Mouse (Mus musculus): ENCODE data around the gene Psmc6. TPM values are rescaled to one million over a fixed set of nuclear protein-coding genes. Genes with fewer than 3 reads are reported as not detected.
A peak's percentile ranks its signal among the peaks of the same experiment; 100 is the strongest.

The Psmc6 gene
- polyA plus RNA-seq, 1 experiment from 2014 or later: 139 TPM

DNA sequence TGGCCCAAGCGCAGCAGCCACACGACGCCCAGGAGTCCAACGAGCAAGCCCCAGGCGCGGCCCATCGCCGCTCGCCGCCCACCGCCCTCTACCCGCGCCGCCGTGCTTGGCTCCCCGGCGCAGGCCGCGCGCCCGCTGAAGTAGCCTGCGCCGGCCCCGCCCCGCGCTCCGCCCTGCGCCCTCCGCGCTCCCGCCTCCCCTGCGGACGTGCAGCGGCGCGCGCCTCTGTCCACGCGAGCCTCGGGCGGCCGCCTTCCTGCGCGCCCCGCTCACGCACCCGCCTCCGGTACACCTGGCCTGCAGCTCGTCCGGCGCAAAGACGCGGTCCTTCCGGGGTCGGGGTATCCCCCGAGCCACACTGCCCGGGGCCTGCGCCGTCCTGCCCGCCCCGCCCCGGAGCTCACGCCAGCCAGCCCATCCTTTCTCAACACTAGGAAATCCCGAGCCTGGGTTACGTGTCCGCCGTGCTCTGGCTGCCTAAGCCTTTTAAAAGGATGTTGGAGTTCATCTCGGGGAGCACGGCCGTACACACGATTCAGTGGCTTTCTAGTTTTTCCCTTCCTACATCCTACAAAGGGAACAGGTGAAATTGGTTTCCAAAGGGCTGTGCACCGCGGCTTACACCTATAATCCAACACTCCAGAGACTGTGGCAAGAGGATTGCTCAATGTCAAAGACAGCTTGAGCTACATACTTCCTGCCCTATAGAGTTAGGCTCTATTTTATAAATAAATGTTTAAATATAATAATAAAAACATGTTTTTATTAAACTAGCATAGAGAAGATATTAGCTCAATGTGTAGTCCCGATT, 11.0 kb upstream of the Psmc6 start, which contains the start of gene Ero1l:
TSS of gene Ero1l (minus strand) at position 346 of the 811 bp plus-strand sequence.
- 2% methylated on average over 63 of the region's 74 CpGs for WGBS
- peak; percentile 96 for ATAC-seq (ENCODE audit: insufficient read depth, low FRiP score, low read depth)
- H3K9me3 ChIP-seq: no peaks in the 10 kb centered on the region
- H3K4me2 ChIP-seq: peak within 1 kb of the TSS; percentile 57
- no peaks in the 10 kb centered on the region for H3K36me3 ChIP-seq
- no peaks in the 10 kb centered on the region for H3K27me3 ChIP-seq (replicated peaks)
- peak within 1 kb of the TSS; percentile 92 for H3K9ac ChIP-seq
- peak within 1 kb of the TSS; percentile 95 for H3K27ac ChIP-seq
- peak within 1 kb of the TSS; percentile 85 for H3K4me3 ChIP-seq (replicated peaks)
- no peaks in the 10 kb centered on the region for H3K4me1 ChIP-seq

DNA sequence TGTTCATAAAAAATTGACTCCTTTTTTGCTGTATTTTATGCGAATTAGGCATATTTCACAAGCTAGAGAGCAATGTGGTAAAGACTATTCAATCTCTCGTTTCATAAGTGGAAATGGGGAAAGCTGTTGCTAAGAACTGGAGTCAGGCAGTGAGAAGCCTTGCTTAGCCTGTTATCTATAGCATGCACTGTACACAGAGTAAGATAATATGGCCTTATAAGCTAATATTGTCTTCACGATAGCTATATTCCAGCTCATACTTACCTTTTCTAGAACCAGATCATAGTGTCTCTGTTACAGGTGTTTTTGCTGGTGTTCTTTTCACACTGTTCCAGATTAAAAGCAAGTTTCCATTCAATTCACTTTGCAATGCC, 10.4 kb upstream of the Psmc6 start:
- WGBS: 52% methylated on average over 3 of the region's 3 CpGs
- ATAC-seq (ENCODE audit: insufficient read depth, low FRiP score, low read depth): no peak
- H3K4me3 ChIP-seq (replicated peaks): peak overlapping the region; percentile 85; the same call in 1 of the 2 replicates
- H3K27ac ChIP-seq: peak overlapping the region; percentile 2; the same call in 1 of the 2 replicates
- H3K27me3 ChIP-seq (replicated peaks): no peaks in the 10 kb centered on the region
- no peaks in the 10 kb centered on the region for H3K36me3 ChIP-seq
- no peaks in the 10 kb centered on the region for H3K4me1 ChIP-seq
- H3K9me3 ChIP-seq: no peaks in the 10 kb centered on the region
- H3K4me2 ChIP-seq: no peak overlapping the region
- no peak overlapping the region for H3K9ac ChIP-seq

DNA sequence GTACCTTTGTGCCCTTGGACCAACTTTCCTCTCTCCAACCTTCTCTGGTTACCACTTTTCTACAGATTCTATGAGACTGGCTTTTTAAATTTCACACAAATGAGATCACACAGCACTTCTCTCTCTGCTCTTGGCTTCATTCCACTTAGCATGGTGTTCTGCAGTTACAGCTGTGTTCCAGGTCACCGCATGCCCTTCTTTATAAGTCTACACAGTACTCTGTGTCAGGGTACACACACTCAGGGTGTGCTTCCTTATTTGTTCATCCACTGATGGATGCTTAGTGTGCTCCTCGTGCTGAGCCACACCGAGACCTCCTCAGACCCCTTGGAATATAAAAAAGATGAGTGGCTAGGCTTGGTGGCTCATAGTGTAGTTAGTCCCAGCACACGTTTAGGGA, 9.5 kb upstream of the Psmc6 start:
- no peaks in the 10 kb centered on the region for H3K9me3 ChIP-seq
- WGBS: 80% methylated on average over 4 of the region's 4 CpGs
- no peaks in the 10 kb centered on the region for H3K4me1 ChIP-seq
- no peaks in the 10 kb centered on the region for H3K27me3 ChIP-seq (replicated peaks)
- H3K9ac ChIP-seq: no peak overlapping the region
- no peak overlapping the region for H3K27ac ChIP-seq
- no peak overlapping the region for H3K4me3 ChIP-seq (replicated peaks)
- H3K4me2 ChIP-seq: no peak overlapping the region
- H3K36me3 ChIP-seq: no peaks in the 10 kb centered on the region
- no peak for ATAC-seq (ENCODE audit: insufficient read depth, low FRiP score, low read depth)

DNA sequence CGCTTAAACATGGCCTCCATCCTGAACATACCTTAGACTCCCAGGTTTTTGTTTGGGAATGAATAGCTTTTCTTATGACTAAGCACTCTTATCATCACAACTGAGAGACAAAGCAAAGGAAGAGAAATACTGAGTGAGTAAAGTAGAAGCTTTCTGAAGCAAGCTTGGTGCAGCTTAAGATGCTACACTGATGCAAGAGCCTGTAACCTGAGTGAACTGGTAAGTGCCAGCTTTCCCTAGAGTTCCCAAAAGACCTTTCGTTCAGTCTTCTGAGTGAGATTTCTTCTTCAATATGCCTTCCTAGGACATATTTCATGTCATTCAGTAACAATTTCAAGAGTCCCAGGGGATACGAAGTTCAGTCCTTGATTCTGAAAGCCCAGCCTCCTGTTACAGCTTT, 8.5 kb upstream of the Psmc6 start:
- Histone ChIP-seq H3K9ac (no peak overlapping the region), H3K4me3 (replicated peaks) (no peak overlapping the region), H3K27ac (no peak overlapping the region), H3K36me3 (no peaks in the 10 kb centered on the region), H3K4me1 (no peaks in the 10 kb centered on the region), H3K27me3 (replicated peaks) (no peaks in the 10 kb centered on the region), H3K9me3 (no peaks in the 10 kb centered on the region), H3K4me2 (no peak overlapping the region)
- 76% methylated on average over 3 of the region's 3 CpGs for WGBS
- no peak for ATAC-seq (ENCODE audit: insufficient read depth, low FRiP score, low read depth)

DNA sequence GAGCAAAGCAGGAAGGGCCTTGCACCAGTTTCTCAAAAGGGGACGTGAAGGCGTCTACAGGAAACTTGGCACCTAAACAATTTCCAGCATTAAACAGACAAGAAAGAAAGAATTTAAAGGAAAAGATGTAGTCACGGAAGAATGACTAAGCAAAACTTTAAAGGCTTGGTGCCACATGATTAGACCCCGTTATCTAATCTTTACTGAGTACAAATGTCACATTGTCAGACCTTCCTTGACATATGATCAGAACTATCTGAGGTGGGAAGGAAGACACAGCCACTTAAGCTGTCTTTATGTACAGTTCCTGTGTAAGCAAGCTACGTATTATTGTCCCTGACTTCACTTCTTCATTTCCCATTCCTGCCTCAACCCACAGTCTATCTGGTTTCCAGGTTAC, 8.0 kb upstream of the Psmc6 start:
- H3K9ac ChIP-seq: no peak overlapping the region
- H3K4me3 ChIP-seq (replicated peaks): no peak overlapping the region
- no peak overlapping the region for H3K4me2 ChIP-seq
- no peak overlapping the region for H3K27ac ChIP-seq
- H3K27me3 ChIP-seq (replicated peaks): no peaks in the 10 kb centered on the region
- ATAC-seq (ENCODE audit: insufficient read depth, low FRiP score, low read depth): no peak
- H3K4me1 ChIP-seq: no peaks in the 10 kb centered on the region
- 54% methylated on average over 5 of the region's 5 CpGs for WGBS
- H3K36me3 ChIP-seq: no peaks in the 10 kb centered on the region
- H3K9me3 ChIP-seq: no peaks in the 10 kb centered on the region

DNA sequence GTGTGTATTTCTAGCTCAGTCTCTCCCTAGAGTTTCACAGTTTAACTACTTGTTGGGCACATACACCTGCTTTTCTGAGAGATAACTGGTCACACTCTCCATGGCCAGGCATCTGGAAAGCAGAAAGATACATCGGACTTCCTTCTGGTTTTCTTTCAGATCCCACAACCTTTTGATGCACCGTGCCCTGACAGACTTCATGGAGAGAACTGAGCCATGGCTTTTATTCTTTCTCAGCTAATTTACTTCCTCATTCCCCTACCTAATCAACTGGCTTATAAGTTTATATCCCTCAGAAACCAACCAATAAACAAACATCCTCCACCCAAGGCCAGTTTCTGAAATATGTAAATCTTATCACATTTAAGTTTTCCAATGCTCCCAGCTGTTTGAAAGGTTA, 7.1 kb upstream of the Psmc6 start:
- Histone ChIP-seq H3K4me2 (no peak overlapping the region), H3K27me3 (replicated peaks) (no peaks in the 10 kb centered on the region)

DNA sequence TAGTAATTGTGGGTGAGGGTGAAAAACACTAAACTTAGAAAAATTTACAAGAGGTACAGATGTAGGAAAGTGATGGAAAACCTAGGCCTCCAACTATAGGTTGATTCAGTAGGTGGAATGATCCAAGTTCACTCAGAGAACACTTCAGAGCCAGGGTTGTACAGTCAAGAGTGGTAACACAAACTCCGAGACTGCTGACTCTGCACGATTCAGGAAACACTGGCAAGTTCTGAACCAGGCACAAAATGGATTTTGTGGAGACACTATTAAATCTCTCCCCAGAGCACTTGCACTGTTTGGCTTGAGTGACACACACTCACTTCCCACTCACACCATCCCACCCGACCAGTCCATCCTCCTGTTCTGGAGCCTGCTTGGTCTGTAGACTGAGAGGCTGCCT, 6.3 kb upstream of the Psmc6 start:
- no peak for ATAC-seq (ENCODE audit: insufficient read depth, low FRiP score, low read depth)
- Histone ChIP-seq H3K9me3 (no peaks in the 10 kb centered on the region), H3K4me3 (replicated peaks) (no peak overlapping the region), H3K27ac (no peak overlapping the region), H3K27me3 (replicated peaks) (no peaks in the 10 kb centered on the region), H3K9ac (no peak overlapping the region), H3K36me3 (no peaks in the 10 kb centered on the region), H3K4me2 (no peak overlapping the region), H3K4me1 (no peaks in the 10 kb centered on the region)
- 79% methylated on average over 3 of the region's 3 CpGs for whole genome bisulfite sequencing

More for the DNA sequence above, 7.1 kb upstream of the Psmc6 start:
- no peaks in the 10 kb centered on the region for H3K36me3 ChIP-seq
- ATAC-seq (ENCODE audit: insufficient read depth, low FRiP score, low read depth): no peak
- H3K9me3 ChIP-seq: no peaks in the 10 kb centered on the region
- H3K9ac ChIP-seq: no peak overlapping the region
- no peak overlapping the region for H3K27ac ChIP-seq
- H3K4me3 ChIP-seq (replicated peaks): no peak overlapping the region
- WGBS: 88% methylated on average over 2 of the region's 2 CpGs
- no peaks in the 10 kb centered on the region for H3K4me1 ChIP-seq

DNA sequence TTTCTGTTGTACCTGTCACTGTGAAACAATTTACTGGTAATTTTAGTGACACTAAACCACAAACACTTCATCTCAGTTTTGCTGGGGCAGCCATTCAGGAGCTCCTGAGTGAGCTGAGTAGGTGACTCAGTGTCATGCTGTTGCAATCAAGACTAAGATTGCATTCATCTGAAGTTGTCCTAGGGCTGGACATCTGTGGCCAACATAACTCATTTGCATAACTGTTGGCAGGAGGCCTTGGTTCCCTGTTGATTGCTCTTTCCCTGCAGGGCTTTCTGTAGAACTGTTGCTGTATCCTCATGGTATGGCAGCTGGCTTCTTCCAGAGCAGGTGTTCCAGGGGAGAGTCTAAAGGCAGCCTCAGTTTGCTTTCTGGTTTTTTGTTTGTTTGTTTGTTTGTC, 4.1 kb upstream of the Psmc6 start:
- Histone ChIP-seq H3K36me3 (no peaks in the 10 kb centered on the region), H3K4me3 (replicated peaks) (no peak overlapping the region), H3K4me2 (no peak overlapping the region), H3K27me3 (replicated peaks) (no peaks in the 10 kb centered on the region), H3K27ac (no peak overlapping the region), H3K4me1 (0 out of 2 replicates have a peak, but pooled peaks cover 2% of the 10 kb centered on the region), H3K9ac (no peak overlapping the region), H3K9me3 (no peaks in the 10 kb centered on the region)
- no peak for ATAC-seq (ENCODE audit: insufficient read depth, low FRiP score, low read depth)

DNA sequence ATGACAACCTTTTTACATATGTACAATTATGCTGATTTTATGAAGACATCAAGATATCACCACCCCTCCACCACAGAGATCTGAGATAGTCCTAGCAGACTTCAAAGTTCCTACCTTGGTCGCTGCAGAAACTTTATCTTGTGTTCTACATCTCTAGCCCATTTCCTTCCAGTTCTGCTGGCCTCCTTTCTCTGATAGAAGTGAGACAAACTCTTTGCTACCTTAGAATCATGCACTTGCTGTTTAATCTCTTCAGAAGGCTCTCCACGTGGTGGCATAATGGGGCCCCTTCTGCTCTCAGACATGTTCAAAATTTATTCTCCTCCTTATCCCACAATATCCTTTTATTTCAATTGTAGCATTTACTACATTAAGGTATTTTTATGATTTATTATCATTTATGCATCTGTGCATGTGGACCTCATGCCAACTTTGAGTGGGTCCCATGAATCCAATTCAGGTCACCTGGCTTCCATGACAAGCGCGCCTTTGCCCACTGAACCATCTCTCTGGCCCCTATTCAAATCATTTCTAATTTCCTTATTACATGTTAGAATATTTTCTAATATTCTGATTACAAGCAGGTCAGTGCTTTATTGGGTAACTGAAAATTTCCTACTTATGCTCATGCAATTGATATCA, 1.4 kb upstream of the Psmc6 start:
- no peaks in the 10 kb centered on the region for H3K27me3 ChIP-seq (replicated peaks)
- no peak overlapping the region for H3K4me2 ChIP-seq
- no peak overlapping the region for H3K9ac ChIP-seq
- ATAC-seq (ENCODE audit: insufficient read depth, low FRiP score, low read depth): no peak
- H3K9me3 ChIP-seq: no peaks in the 10 kb centered on the region
- H3K36me3 ChIP-seq: peaks cover 9% of the 10 kb centered on the region; the same call in 1 of the 2 replicates
- no peak overlapping the region for H3K4me3 ChIP-seq (replicated peaks)
- WGBS: 86% methylated on average over 4 of the region's 4 CpGs
- H3K4me1 ChIP-seq: peaks cover 2% of the 10 kb centered on the region; the same call in 1 of the 2 replicates
- no peak overlapping the region for H3K27ac ChIP-seq

DNA sequence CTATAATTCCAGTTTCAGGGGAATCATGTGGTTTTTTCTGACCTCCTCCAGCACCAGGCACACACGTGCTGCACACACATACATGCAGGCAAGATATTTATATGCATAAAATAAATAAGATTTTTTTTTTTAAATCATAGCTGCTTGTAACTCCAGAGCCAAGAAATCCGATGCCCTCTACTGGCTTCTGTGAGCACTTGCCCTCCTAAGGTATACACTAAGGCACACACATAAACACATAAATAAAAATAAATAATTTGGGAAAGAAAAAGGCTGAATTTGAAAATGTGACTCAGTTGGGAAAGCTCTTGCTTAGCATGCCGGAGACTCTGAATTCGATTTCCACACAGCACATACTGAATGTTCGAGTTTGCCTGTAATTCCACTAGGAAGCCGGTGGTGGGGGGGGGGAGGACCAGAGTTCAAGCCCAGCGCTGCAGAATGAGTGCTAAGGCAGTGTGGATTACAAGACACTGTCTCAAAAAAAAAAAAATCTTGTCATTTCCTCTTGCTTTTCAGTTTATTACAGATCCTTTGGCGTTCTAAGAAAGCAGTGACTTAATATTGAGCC, 485 bp upstream of the Psmc6 start:
- ATAC-seq (ENCODE audit: insufficient read depth, low FRiP score, low read depth): 0 out of 2 replicates have a peak, but pooled peaks have one; percentile 1
- Histone ChIP-seq H3K4me1 (peaks cover 2% of the 10 kb centered on the region; the same call in 1 of the 2 replicates), H3K9ac (no peak overlapping the region), H3K27me3 (replicated peaks) (no peaks in the 10 kb centered on the region), H3K4me3 (replicated peaks) (peak overlapping the region; percentile 94), H3K36me3 (peaks cover 12% of the 10 kb centered on the region; the same call in 1 of the 2 replicates), H3K9me3 (no peaks in the 10 kb centered on the region), H3K4me2 (peak overlapping the region; percentile 55), H3K27ac (peak overlapping the region; percentile 31; the same call in 1 of the 2 replicates)
- 14% methylated on average over 8 of the region's 8 CpGs for WGBS

DNA sequence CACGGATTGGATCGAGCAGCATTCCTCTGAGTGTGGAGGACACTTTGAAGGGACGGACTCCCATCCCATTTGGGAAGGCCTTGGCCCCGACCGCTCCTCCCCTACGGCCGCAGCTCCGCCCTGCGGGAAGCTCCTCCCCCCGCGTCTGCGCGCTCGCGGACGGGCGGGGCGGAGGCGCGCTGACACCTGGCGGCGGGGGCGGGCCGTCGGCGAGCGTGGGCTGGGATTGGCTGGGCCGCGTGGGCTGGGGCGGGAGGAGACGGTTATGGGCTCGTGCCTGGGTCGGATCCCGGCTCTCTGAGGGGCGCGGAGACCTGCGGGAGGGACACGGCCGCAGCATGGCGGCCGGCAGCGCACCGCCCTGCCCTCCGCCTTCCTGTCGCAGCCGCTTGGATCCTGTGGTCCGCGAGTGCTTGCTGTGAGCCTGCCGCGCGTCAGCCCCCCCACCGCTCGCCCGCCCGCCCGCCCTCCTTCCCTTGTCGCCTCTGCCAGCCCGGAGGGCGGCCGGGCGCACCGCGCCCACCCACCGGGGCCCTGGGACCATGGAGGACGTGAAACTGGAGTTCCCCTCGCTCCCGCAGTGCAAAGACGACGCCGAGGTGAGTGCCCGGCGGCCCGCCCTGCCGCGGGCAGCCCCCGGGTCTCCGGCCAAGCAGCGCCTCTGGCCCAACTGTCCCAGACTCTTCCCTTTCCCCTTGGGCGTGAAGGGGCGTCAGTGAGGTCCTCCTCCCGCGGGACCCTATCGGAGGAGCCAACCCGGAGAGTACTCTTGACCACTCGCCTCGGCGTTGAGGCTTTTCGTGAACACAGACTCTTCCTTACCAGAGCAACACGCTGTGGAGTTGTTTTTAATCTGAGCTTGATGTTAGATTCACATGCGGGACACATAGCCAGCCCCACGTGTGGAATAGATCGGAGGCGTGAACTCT, 21.6 kb downstream of the Psmc6 start, which contains the start of gene Styx:
TSS of gene Styx (plus strand) at position 163 of the 929 bp plus-strand sequence.
- Histone ChIP-seq H3K4me3 (replicated peaks) (peak within 1 kb of the TSS; percentile 66), H3K9ac (peak within 1 kb of the TSS; percentile 64), H3K9me3 (no peaks in the 10 kb centered on the region), H3K27me3 (replicated peaks) (no peaks in the 10 kb centered on the region), H3K27ac (peak within 1 kb of the TSS; percentile 68), H3K36me3 (peaks cover 17% of the 10 kb centered on the region), H3K4me2 (peak within 1 kb of the TSS; percentile 61), H3K4me1 (0 out of 2 replicates have a peak, but pooled peaks cover 3% of the 10 kb centered on the region)
- peak; percentile 99 for ATAC-seq (ENCODE audit: insufficient read depth, low FRiP score, low read depth)
- WGBS: under 1% methylated on average over 62 of the region's 93 CpGs

All from stomach, embryonic 15.5 days (tissue).